Mouse (Mus musculus) liver, embryonic 14.5 days (tissue): ENCODE results near the gene Traf3ip2.

Source experiments
- CTCF ChIP-seq: IDR thresholded peaks from 2 replicates; pipeline ENCODE4 v1.5.1; 2016; ENCODE audit warnings: antibody characterized with exemption, low read depth, control low read depth
- EP300 ChIP-seq: IDR thresholded peaks from 2 replicates; pipeline ENCODE4 v1.6.1; 2016; ENCODE audit warnings: antibody characterized with exemption, low read depth

DNA sequence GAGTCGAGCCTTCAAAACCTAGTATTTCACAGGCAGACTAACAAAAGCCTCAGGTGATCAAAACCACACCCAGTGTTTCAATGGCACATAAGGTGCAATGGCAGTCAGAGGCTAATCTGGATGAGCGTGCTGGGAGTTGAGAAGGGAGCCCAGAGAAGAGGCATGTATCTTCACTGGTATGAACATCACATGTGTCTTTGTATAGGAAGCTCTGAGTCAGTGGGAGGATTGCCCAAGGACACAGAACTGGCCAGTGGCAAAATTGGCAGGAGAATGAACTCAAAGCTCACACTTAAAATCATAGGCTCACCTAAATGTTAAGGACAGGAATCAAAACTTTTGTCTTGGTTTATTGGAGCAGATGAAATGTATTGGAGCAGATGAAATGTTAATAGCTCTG lies 70.7 kb downstream of the Traf3ip2 start:
- TF ChIP-seq CTCF (no peak), EP300 (no peak)
